Mouse (Mus musculus) hindbrain, embryonic 15.5 days (tissue): Measurements from ENCODE around the gene Lage3. TPM values are rescaled to one million over a fixed set of nuclear protein-coding genes. Genes with fewer than 3 reads are reported as not detected.
"Not testable (repeated sequence)": the region's sequence is repeated elsewhere in the genome, so short reads cannot be mapped to it uniquely, and the experiment has no call there.

Experiments used
- ATAC-seq: fragments of 200-750 bp; cut with Nextera tagmentation; 2 replicates; pipeline ENCODE4 v1.8.0; 2017; ENCODE audit warnings: low read depth, moderate number of reproducible peaks, moderate TSS enrichment; ENCODE audit not compliant: low FRiP score
- H3K27ac ChIP-seq: fragments of 300-500 bp; sonication (generic); replicated peaks from 2 replicates; pipeline ENCODE4 v1.5.1; 2015; ENCODE audit warnings: mild to moderate bottlenecking, inconsistent platforms
- H3K27me3 ChIP-seq: fragments of 300-500 bp; sonication (generic); 2 replicates; pipeline ENCODE4 v1.6.1; 2015; ENCODE audit warnings: control low read depth, inconsistent platforms
- H3K36me3 ChIP-seq: fragments of 300-500 bp; sonication (generic); 2 replicates; pipeline ENCODE4 v1.6.1; 2015; ENCODE audit warnings: control low read depth, inconsistent platforms
- H3K4me1 ChIP-seq: fragments of 300-500 bp; sonication (generic); replicated peaks from 2 replicates; pipeline ENCODE4 v1.6.1; 2015; ENCODE audit warnings: control low read depth, inconsistent platforms
- H3K4me2 ChIP-seq: fragments of 300-500 bp; sonication (generic); 2 replicates; pipeline ENCODE4 v1.6.1; 2015; ENCODE audit warnings: moderate library complexity, mild to moderate bottlenecking, inconsistent platforms
- H3K4me3 ChIP-seq: fragments of 300-500 bp; sonication (generic); 2 replicates; pipeline ENCODE4 v1.5.1; 2015; ENCODE audit warnings: mild to moderate bottlenecking, inconsistent platforms
- H3K9ac ChIP-seq: fragments of 300-500 bp; sonication (generic); 2 replicates; pipeline ENCODE4 v1.6.1; 2015; ENCODE audit warnings: inconsistent platforms
- H3K9me3 ChIP-seq: fragments of 300-500 bp; sonication (generic); 2 replicates; pipeline ENCODE4 v1.6.1; 2016; ENCODE audit warnings: control low read depth, inconsistent platforms
- WGBS: fragments of 180-500 bp; shearing (Covaris S2); methylation state at CpG from one replicate; pipeline ENCODE4 v1.1.7; 2015; 5-methylcytosine and 5-hydroxymethylcytosine counted together
- polyA plus RNA-seq: library from polyadenylated mRNA; unstranded; fragments of >200 nt; fragmentation: Nextera tagmentation; extraction: Ambion mirVana; gene quantifications from 2 replicates; pipeline ENCODE4 v1.2.1, GENCODE M21; 2015

Lage3 gene
- polyA plus RNA-seq: 73.4 and 75.9 TPM in 2 replicates

GRCm38 (mm10) chrX:74353467-74353770 is at the start of gene Lage3:
Lage3 (minus strand) TSS chrX:74353618.
- peak within 1 kb of the TSS; percentile 35 for H3K4me3 ChIP-seq
- no peaks in the 10 kb centered on the region for H3K36me3 ChIP-seq
- H3K9me3 ChIP-seq: no peaks in the 10 kb centered on the region
- peak; percentile 91 for ATAC-seq
- 0 out of 2 replicates have a peak, but pooled peaks cover 6% of the 10 kb centered on the region for H3K4me1 ChIP-seq
- H3K27me3 ChIP-seq: no peaks in the 10 kb centered on the region
- H3K4me2 ChIP-seq: peak within 1 kb of the TSS; percentile 55
- 24% methylated on average over 11 of the region's 22 CpGs for WGBS
- peak within 1 kb of the TSS; percentile 48 for H3K9ac ChIP-seq
- H3K27ac ChIP-seq: peak within 1 kb of the TSS; percentile 74

DNA sequence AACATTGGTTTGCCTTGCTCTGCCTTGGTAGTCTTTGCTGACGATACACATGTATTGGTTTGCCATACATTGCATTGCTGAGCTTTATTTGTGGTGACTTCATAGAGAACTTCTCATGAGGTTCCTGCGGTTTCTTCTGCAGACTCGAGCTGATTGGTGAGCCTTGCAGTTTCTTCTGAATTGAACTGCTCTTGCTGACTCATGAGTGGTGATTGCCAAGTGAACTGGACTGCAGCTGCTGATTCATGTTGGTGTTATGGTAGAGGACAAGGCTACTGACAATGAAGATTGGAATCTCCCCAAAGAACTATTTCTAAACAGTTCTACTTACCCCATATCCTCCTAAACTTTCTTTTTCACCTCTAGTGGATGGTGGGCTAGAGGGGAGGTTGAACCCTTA is 46.7 kb upstream of the Lage3 start:
- Histone ChIP-seq H3K27ac (no peak overlapping the region), H3K9me3 (no peaks in the 10 kb centered on the region), H3K36me3 (no peaks in the 10 kb centered on the region), H3K9ac (no peak overlapping the region), H3K4me1 (no peaks in the 10 kb centered on the region), H3K4me3 (no peak overlapping the region), H3K4me2 (no peak overlapping the region), H3K27me3 (no peaks in the 10 kb centered on the region)
- no peak for ATAC-seq
- WGBS: 87% methylated on average over 3 of the region's 3 CpGs

DNA sequence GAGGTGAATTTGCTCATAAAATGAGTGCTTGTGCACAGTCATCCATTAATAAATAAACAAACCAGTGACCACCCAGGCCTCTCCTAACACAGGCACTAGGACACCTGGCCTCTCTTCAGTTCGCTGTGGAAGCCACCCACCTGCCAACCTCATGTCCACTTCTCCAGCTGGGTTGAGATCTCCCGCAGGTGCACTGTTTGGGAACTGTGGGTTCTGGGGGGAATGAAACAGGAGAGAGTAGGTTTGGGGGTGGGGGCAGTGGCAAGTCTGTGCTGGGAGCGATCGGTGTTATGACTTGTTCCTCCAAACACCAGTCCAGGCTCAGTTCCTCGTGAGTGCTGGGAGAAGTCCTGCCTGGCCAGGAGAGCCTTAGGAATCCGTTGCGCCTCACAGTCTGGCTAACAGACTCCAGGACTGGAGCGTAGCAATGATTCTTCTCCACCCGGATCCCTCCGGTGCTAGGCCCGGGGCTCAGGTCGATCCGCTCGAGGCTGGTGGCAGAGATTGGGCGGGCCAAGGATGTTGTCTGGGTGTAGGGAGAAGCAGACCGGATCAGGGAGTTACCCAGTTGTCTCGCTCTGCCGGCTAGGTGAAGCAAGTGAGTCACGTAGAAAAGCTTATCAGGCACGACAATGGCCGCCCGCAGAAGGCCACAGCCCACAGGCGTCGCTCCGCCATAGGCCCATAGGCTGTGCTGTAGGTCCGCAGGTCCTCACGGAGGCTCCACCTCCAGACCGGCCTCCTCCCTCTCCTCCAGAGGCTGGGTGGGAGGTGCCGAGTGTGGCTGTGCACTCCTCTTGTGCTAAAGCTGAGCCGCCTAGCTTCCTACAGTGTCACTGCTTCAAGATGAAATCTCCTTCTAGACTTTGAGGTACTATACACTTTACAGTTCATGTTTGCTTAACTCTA is 39.4 kb upstream of the Lage3 start, which contains the start of the genes Fam3a and Ikbkg:
Gene Fam3a (minus strand): TSS at position 738 of the 909 bp plus-strand sequence.
Gene Ikbkg (plus strand): TSS at position 756 of the 909 bp plus-strand sequence.
- H3K36me3 ChIP-seq: no peaks in the 10 kb centered on the region
- peaks cover 10% of the 10 kb centered on the region for H3K4me1 ChIP-seq
- no peaks in the 10 kb centered on the region for H3K9me3 ChIP-seq
- peak within 1 kb of the TSS; percentile 69 for H3K4me2 ChIP-seq
- peak within 1 kb of the TSS; percentile 70 for H3K9ac ChIP-seq
- H3K27ac ChIP-seq: peak within 1 kb of the TSS; percentile 85
- peak within 1 kb of the TSS; percentile 54 for H3K4me3 ChIP-seq
- peak; percentile 100 for ATAC-seq
- H3K27me3 ChIP-seq: no peaks in the 10 kb centered on the region
- WGBS: 23% methylated on average over 30 of the region's 30 CpGs

- H3K36me3 ChIP-seq: no peaks in the 10 kb centered on the region
These were observed 34.7 kb upstream of the Lage3 start for GRCm38 (mm10) chrX:74388153-74388552.

DNA sequence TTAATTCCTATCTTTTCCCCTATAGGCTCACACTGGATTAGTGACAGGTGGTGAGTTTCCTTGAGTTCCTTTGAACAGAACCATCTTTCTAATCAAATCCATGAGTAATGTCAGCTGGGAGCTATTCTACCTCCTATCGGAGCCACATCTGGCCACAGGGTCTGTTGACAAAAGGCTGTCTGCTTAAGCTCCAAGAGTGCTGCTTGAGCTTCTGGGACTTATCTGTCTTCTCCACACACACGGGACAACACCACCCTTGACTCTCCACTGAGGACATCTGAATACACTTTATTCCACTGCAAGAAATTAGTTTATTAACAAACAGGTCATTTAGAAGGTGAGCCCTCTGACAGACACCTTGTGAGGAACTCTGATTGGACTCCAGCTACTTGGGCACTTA is 31.0 kb upstream of the Lage3 start:
- H3K9me3 ChIP-seq: no peaks in the 10 kb centered on the region
- WGBS: 80% methylated on average over 2 of the region's 2 CpGs
- no peak overlapping the region for H3K4me2 ChIP-seq
- H3K9ac ChIP-seq: no peak overlapping the region
- H3K36me3 ChIP-seq: no peaks in the 10 kb centered on the region
- no peaks in the 10 kb centered on the region for H3K27me3 ChIP-seq
- H3K4me1 ChIP-seq: no peaks in the 10 kb centered on the region
- H3K27ac ChIP-seq: no peak overlapping the region
- ATAC-seq: no peak
- H3K4me3 ChIP-seq: no peak overlapping the region

More at GRCm38 (mm10) chrX:74388153-74388552, 34.7 kb upstream of the Lage3 start:
- peaks cover 10% of the 10 kb centered on the region for H3K4me1 ChIP-seq
- H3K27ac ChIP-seq: no peak overlapping the region
- H3K9ac ChIP-seq: no peak overlapping the region
- ATAC-seq: no peak
- no peaks in the 10 kb centered on the region for H3K9me3 ChIP-seq
- H3K27me3 ChIP-seq: no peaks in the 10 kb centered on the region
- H3K4me2 ChIP-seq: no peak overlapping the region
- H3K4me3 ChIP-seq: no peak overlapping the region

DNA sequence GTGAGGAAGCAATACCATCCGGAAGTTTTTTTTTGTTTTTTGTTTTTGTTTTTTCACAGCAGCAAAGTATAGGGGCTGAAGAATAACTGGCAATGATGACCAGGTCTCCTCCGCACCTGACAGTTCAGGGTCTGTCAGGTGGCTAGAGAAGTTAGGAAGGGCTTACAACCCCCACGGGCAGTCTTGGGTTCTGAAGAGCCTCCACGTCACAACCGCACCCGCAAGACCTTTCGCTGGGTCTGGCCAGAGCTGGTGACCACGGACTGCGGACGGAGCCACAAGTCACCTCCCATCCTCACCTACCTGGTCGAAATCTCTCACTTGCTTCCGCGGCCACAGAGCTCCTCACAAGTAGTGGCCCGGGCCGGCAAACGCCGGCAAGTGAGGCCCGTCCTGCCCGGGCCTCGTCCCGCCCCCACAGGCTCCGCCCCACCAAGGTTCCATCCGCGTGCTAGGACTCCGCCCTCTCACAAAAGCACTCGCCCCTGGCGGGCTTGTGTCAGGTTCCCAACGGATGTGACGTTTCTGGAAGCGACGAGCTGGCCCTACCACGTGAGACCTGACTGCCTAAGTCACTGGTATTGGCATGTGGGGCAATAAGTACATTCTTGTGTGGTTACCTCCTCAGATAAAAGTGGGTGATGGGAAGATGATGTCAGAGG is 19.6 kb upstream of the Lage3 start, which contains the start of the genes Ubl4a and Slc10a3:
Gene Ubl4a (minus strand): TSS at position 331 of the 662 bp plus-strand sequence.
Gene Slc10a3 (minus strand): TSS at position 462 of the 662 bp plus-strand sequence.
- H3K9me3 ChIP-seq: no peaks in the 10 kb centered on the region
- WGBS: 17% methylated on average over 32 of the region's 32 CpGs
- H3K4me2 ChIP-seq: peak within 1 kb of the TSS; percentile 68
- H3K4me1 ChIP-seq: 0 out of 2 replicates have a peak, but pooled peaks cover 13% of the 10 kb centered on the region
- peak within 1 kb of the TSS; percentile 50 for H3K4me3 ChIP-seq
- no peaks in the 10 kb centered on the region for H3K27me3 ChIP-seq
- 0 out of 2 replicates have a peak, but pooled peaks cover 2% of the 10 kb centered on the region for H3K36me3 ChIP-seq
- peak within 1 kb of the TSS; percentile 40 for H3K9ac ChIP-seq
- H3K27ac ChIP-seq: peak within 1 kb of the TSS; percentile 31; the same call in 1 of the 2 replicates
- peak; percentile 91 for ATAC-seq

GRCm38 (mm10) chrX:74368209-74368909 is 14.9 kb upstream of the Lage3 start:
- Histone ChIP-seq H3K4me2 (peak overlapping the region; percentile 63), H3K9ac (peak overlapping the region; percentile 74), H3K9me3 (no peaks in the 10 kb centered on the region), H3K27ac (peak overlapping the region; percentile 86), H3K4me1 (peaks cover 22% of the 10 kb centered on the region), H3K36me3 (0 out of 2 replicates have a peak, but pooled peaks cover 2% of the 10 kb centered on the region), H3K27me3 (no peaks in the 10 kb centered on the region), H3K4me3 (peak overlapping the region; percentile 56)
- peak; percentile 75 for ATAC-seq
- 14% methylated on average over 46 of the region's 49 CpGs for WGBS

DNA sequence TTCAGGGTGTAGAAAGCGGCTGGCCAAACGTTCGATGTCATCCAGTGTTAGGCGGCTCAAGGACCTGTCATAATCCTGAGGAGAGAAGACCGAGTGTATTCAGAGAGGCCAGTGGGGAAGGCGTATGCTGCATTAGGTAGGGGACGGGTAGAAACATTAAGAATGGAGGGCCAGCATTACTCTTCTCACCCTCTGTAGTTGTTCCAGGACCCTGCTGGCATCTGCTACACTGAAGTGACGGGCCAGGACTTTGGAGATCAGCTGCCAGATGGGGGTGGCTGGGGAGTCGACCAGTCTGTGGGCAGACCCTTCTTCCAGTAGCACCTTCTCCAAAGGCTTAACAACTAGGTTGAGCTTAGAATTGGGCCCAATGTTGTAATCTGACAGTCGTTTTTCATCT is 14.1 kb upstream of the Lage3 start:
- Histone ChIP-seq H3K4me2 (peak overlapping the region; percentile 63), H3K9ac (peak overlapping the region; percentile 74), H3K36me3 (0 out of 2 replicates have a peak, but pooled peaks cover 2% of the 10 kb centered on the region), H3K4me1 (peaks cover 18% of the 10 kb centered on the region), H3K27me3 (no peaks in the 10 kb centered on the region), H3K4me3 (peak overlapping the region; percentile 56), H3K9me3 (no peaks in the 10 kb centered on the region), H3K27ac (peak overlapping the region; percentile 86)
- ATAC-seq: no peak
- WGBS: 65% methylated on average over 10 of the region's 10 CpGs

DNA sequence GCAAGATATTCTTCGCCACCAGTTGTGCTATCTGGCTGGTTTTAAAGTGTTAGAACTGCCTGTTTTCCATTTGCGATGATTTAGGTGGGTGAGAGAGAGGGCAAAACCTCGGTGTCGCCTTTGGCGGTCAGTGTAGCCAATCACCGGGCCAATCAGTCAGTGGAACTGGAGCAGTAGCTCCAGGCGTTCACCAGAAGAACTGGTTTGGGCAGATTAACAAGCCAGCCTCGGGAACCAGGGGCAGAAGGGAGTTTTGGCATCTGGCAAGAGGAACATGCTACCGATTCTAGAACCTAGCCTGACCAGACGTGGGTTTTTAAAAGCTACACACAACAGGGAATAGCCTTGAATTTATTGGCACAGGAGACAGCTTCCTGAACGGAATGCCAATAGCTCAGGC is 5.8 kb upstream of the Lage3 start:
- Histone ChIP-seq H3K9me3 (no peaks in the 10 kb centered on the region), H3K4me2 (no peak overlapping the region), H3K36me3 (no peaks in the 10 kb centered on the region), H3K27me3 (no peaks in the 10 kb centered on the region), H3K27ac (no peak overlapping the region), H3K4me3 (no peak overlapping the region), H3K9ac (no peak overlapping the region), H3K4me1 (no peaks in the 10 kb centered on the region)
- no peak for ATAC-seq
- 54% methylated on average over 11 of the region's 11 CpGs for WGBS

GRCm38 (mm10) chrX:74357069-74357468 is 3.7 kb upstream of the Lage3 start:
- not testable (repeated sequence) for H3K4me1 ChIP-seq, H3K27ac ChIP-seq, H3K9ac ChIP-seq, H3K9me3 ChIP-seq, H3K4me2 ChIP-seq, ATAC-seq, H3K36me3 ChIP-seq, H3K27me3 ChIP-seq, H3K4me3 ChIP-seq
- WGBS: 80% methylated on average over 3 of the region's 3 CpGs

DNA sequence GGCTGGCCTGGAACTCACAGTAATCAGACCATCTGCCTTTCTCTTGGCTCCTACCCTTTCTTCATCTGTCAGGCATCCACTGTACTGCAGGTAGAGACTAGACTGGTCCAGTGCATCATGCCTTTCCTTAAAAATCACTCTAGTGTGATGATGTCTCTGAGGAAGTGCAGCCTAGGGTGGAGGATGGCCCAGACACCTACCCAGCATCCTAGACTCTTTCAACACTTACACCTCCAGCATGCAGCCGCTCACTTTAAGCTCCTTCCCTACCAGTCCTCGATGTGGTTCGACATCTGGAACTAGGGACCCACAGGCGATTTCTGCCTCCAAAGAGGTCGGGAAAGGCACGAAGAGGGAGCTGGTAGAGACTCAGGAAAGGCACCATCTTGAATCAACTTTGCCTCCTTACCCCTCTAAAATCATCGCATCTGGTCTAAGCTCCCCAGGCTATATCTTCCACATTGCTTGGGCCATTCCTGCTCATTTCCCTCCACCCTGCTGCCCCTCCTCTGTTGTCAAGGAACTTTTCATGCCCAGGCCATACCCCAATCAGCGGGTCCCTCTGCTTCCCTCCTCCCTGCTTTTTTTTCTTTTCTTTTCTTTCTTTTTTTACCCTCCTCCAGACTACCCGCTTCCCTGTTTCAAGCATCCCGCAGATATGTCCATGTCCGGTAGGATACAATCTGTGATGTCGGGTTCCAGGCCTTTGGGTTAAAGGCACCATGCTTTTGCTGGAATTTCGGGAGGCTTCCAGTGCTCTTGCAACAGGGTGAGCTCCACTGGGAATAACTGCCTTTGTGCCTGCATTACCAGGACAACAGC is 562 bp downstream of the Lage3 start:
- Histone ChIP-seq H3K4me2 (peak overlapping the region; percentile 55), H3K4me1 (0 out of 2 replicates have a peak, but pooled peaks cover 6% of the 10 kb centered on the region), H3K36me3 (no peaks in the 10 kb centered on the region), H3K27me3 (no peaks in the 10 kb centered on the region), H3K9ac (peak overlapping the region; percentile 48), H3K27ac (peak overlapping the region; percentile 74), H3K4me3 (peak overlapping the region; percentile 35), H3K9me3 (no peaks in the 10 kb centered on the region)
- peak; percentile 78 for ATAC-seq
- WGBS: 25% methylated on average over 13 of the region's 13 CpGs
